Mouse (Mus musculus): ENCODE measurements around the gene Mpv17l2.

Mpv17l2 gene

GRCm38 (mm10) chr8:70721601-70722000 lies 39.1 kb downstream of the Mpv17l2 start:
- no peak for DNase-seq (ENCODE audit: low spot score in 2 of 2)

- DNase-seq (ENCODE audit: low spot score in 2 of 2), result peak; percentile 85 to 88
These were observed 40.0 kb downstream of the Mpv17l2 start for GRCm38 (mm10) chr8:70720739-70721138.

GRCm38 (mm10) chr8:70719796-70720270 lies 40.9 kb downstream of the Mpv17l2 start:
- no peak for DNase-seq (ENCODE audit: low spot score in 2 of 2)

- DNase-seq (ENCODE audit: low spot score in 2 of 2), result peak; percentile 51 to 67
These were observed 42.4 kb downstream of the Mpv17l2 start, which contains the start of gene Gm3336 for GRCm38 (mm10) chr8:70718297-70718696. Gm3336 (plus strand) TSS chr8:70718543.

GRCm38 (mm10) chr8:70716521-70717400 lies 44.0 kb downstream of the Mpv17l2 start:
- DNase-seq (ENCODE audit: low spot score in 2 of 2), result no peak

- no peak for DNase-seq (ENCODE audit: low spot score in 2 of 2)
These were observed 45.7 kb downstream of the Mpv17l2 start for GRCm38 (mm10) chr8:70715086-70715485.

GRCm38 (mm10) chr8:70713991-70714390 lies 46.8 kb downstream of the Mpv17l2 start:
- DNase-seq (ENCODE audit: low spot score in 2 of 2), result no peak

- DNase-seq (ENCODE audit: low spot score in 2 of 2), result no peak
These were observed 49.7 kb downstream of the Mpv17l2 start for GRCm38 (mm10) chr8:70711041-70711440.

- no peak for DNase-seq (ENCODE audit: low spot score in 2 of 2)
These were observed 50.5 kb downstream of the Mpv17l2 start for GRCm38 (mm10) chr8:70710296-70710695.

- no peak for DNase-seq (ENCODE audit: low spot score in 2 of 2)
These were observed 51.0 kb downstream of the Mpv17l2 start for GRCm38 (mm10) chr8:70709794-70710193.
